Mouse (Mus musculus): ENCODE measurements around the gene Nptn.

Nptn gene

DNA sequence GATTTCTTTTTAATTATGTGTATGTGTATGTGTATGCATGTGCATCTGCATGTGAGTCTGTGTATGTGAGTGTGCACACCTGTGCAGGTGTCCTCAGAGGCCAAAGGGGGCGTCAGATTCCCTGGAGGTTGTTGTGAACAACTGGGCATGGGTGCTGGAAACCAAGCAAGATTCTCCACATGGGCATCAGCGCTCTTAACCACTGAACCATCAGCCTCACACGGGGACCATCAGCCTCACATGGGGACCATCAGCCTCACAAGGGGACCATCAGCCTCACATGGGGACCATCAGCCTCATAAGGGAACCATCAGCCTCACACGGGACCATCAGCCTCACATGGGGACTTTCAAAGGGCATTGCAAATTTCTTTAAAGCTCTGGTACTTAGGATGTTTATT, 108.7 kb downstream of the Nptn start:
- CTCF ChIA-PET, result no interaction called here

DNA sequence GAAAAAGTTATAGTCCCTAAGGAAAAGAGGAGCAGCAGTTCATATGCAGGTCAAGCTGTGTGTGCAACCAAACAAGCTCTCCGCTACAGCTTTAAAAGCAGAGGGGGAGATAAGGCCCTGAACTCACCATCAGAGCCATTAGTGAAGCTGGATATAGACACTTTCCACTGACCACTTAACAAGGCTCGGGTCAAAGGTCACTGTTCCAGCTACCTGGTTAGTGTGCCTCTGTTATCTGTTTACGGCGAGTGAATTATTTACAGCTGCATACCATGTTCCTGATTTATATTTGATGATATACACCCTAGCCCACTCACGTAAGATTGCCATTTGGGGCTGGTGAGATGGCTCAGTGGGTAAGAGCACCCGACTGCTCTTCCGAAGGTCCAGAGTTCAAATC, 109.4 kb downstream of the Nptn start:
- CTCF ChIA-PET, result interaction anchor here (0.7 kb wide), 1 partner anchor 152 kb away, joined by 6 read pairs; no protein-coding TSS in a partner anchor

DNA sequence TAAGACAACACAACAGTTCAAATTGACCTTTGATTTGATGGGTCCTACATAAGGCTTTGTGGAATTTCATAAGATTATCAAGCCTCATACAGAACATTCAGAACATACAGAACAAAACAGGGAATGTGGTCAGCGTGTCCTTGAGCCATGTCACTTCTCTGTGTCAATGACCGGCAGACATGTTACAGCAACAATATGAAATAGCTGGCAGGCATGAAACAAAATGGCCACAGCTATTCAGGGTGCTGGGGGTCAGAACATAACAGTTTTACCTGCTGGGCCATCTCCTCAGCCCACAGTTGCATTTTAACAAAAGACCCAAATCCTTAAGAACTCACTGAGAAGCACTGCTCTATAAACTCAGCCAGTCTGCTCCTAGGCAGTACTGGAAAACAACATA, 116.4 kb downstream of the Nptn start:
- CTCF ChIA-PET, result no interaction called here

DNA sequence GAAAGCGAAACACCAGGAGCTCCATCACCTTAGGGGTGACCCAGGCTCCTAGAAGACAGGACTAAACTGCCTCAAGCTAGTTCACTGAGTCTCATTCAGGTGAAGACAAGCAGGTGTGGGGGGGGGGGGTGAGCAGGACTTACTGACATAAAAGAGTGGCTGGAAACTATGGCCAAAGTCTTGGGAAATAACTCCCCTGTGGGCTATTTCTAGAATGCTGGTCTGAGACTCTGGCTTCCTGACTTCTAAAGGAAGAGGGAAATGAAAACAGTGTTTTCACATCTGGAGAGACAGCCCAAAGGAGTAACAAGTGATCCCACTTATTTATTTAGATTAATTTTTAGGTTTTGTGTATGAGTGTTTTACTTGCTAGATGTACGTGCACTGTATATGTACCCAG, 119.7 kb downstream of the Nptn start:
- CTCF ChIA-PET, result interaction anchor here (0.6 kb wide), 1 partner anchor 764 kb away, joined by 3 read pairs; no protein-coding TSS in a partner anchor

DNA sequence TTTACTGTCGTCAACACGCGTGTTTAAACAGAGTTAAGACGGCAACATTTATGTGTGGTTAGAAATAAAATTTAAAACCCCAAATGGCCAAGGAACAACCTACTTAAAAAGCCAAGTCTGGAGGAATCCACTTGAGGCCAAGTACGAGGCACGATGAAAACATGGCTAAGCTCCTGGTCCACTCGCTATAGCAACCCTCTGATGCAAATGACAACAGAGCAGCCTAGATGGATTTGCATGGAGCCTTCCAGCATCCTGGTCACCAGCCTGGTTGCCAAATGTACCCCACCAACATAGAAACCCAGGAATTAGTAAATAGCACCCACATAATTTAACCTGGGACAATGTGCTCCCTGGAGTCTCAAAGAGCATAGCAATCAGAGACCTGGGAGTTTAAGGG, 121.7 kb downstream of the Nptn start:
- CTCF ChIA-PET, result no interaction called here

DNA sequence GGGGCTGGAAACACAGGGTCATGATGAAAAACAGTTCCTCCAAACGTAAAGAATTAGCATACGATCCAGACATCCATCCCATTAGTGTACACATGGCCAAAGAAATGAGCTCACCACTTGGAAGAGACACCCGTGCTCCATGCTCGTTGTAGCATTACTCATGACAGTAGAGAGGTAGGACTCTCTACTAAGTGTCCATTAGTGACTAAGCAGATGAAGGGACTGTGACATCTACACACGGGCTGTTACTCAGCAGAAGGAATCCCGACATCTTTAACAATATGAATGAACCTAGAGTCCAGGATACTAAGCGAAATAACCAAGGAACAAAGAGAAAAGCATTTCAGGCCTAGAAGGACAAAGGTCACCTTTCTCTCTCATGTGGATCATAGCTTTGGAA, 124.0 kb downstream of the Nptn start:
- CTCF ChIA-PET, result no interaction called here

Measured in spleen, embryonic (tissue).